Mouse (Mus musculus) cerebellum, adult 2 months (tissue): Measurements from ENCODE around the gene Pex6. TPM values are rescaled to one million over a fixed set of nuclear protein-coding genes. Genes with fewer than 3 reads are reported as not detected.

Source experiments
- DNase-seq, 2 experiments: peaks; one replicate each; pipeline ENCODE4 v3.0.0; 2021
- H3K27ac ChIP-seq: fragments of 200-500 bp; 2 replicates; pipeline ENCODE4 v1.5.1; 2012; ENCODE audit warnings: low read length, control low read depth, inconsistent platforms; ENCODE audit not compliant: insufficient read depth
- H3K27me3 ChIP-seq: fragments of 200-500 bp; 2 replicates; pipeline ENCODE4 v1.6.1; 2012; ENCODE audit warnings: inconsistent platforms, mild to moderate bottlenecking, low read length, moderate library complexity; ENCODE audit not compliant: control insufficient read depth, insufficient read depth
- H3K4me1 ChIP-seq: fragments of 200-500 bp; 2 replicates; pipeline ENCODE4 v1.6.1; 2011; ENCODE audit warnings: low read length; ENCODE audit not compliant: control insufficient read depth, insufficient read depth
- H3K4me3 ChIP-seq: fragments of 200-500 bp; replicated peaks from 2 replicates; pipeline ENCODE3; 2011; ENCODE audit warnings: mild to moderate bottlenecking, low read depth, low read length, control low read depth; ENCODE audit not compliant: insufficient read depth
- CTCF ChIP-seq: fragments of 200-500 bp; IDR thresholded peaks from 2 replicates; pipeline ENCODE4 v1.5.1; 2011; ENCODE audit warnings: low read depth, mild to moderate bottlenecking, control low read depth, low read length, moderate library complexity, borderline replicate concordance; ENCODE audit not compliant: insufficient read depth
- POLR2A ChIP-seq: fragments of 200-500 bp; IDR thresholded peaks from 2 replicates; pipeline ENCODE4 v1.6.1; 2011; ENCODE audit warnings: low read length, control low read depth, borderline replicate concordance; ENCODE audit not compliant: insufficient read depth
- WGBS: fragments of 180-500 bp; shearing (Covaris S2); methylation state at CpG from one replicate; pipeline ENCODE4 v1.1.7; 2018; 5-methylcytosine and 5-hydroxymethylcytosine counted together
- polyA plus RNA-seq: library from polyadenylated mRNA; depleted of rRNA; stranded (reverse); fragments of >200 nt; gene quantifications from 2 replicates; pipeline ENCODE4 v1.2.3, GENCODE M21; 2012

Gene Pex6
- polyA plus RNA-seq, 1 experiment, result 46.5 TPM

GRCm38 (mm10) chr17:46690665-46691064 is 20.6 kb upstream of the Pex6 start:
- Histone ChIP-seq H3K4me3 (no peak overlapping the region), H3K27me3 (no peaks in the 10 kb centered on the region), H3K27ac (no peak overlapping the region), H3K4me1 (no peaks in the 10 kb centered on the region)
- no peak for TF ChIP-seq POLR2A
- no peak for TF ChIP-seq CTCF
- DNase-seq, result no peak
- 90% methylated on average over 12 of the region's 12 CpGs for WGBS

GRCm38 (mm10) chr17:46691390-46691789 is 19.9 kb upstream of the Pex6 start:
- Histone ChIP-seq H3K27me3 (no peaks in the 10 kb centered on the region), H3K4me1 (no peaks in the 10 kb centered on the region), H3K27ac (no peak overlapping the region), H3K4me3 (no peak overlapping the region)
- no peak for TF ChIP-seq POLR2A
- no peak for TF ChIP-seq CTCF
- 97% methylated on average over 2 of the region's 2 CpGs for WGBS
- no peak for DNase-seq

GRCm38 (mm10) chr17:46694517-46695063 is 16.7 kb upstream of the Pex6 start:
- peaks cover 2% of the 10 kb centered on the region; the same call in 1 of the 2 replicates for H3K4me1 ChIP-seq
- no peaks in the 10 kb centered on the region for H3K27me3 ChIP-seq
- no peak overlapping the region for H3K4me3 ChIP-seq
- no peak for TF ChIP-seq CTCF
- TF ChIP-seq POLR2A, result no peak
- WGBS, result 84% methylated on average over 1 of the region's 1 CpGs
- DNase-seq, result no peak
- H3K27ac ChIP-seq, result no peak overlapping the region

- WGBS, result 79% methylated on average over 6 of the region's 6 CpGs
- TF ChIP-seq POLR2A (no peak), CTCF (no peak)
- H3K27me3 ChIP-seq, result no peaks in the 10 kb centered on the region
- peaks cover 36% of the 10 kb centered on the region for H3K4me1 ChIP-seq
- H3K27ac ChIP-seq, result no peak overlapping the region
- H3K4me3 ChIP-seq, result no peak overlapping the region
- DNase-seq, result no peak
Observed at GRCm38 (mm10) chr17:46698515-46698914, 12.7 kb upstream of the Pex6 start.

- H3K4me1 ChIP-seq, result peaks cover 40% of the 10 kb centered on the region
- WGBS, result 91% methylated on average over 5 of the region's 5 CpGs
- H3K27me3 ChIP-seq, result no peaks in the 10 kb centered on the region
- TF ChIP-seq POLR2A, result no peak
- no peak for TF ChIP-seq CTCF
- no peak overlapping the region for H3K27ac ChIP-seq
- no peak overlapping the region for H3K4me3 ChIP-seq
- DNase-seq, result no peak
Observed at GRCm38 (mm10) chr17:46699245-46699644, 12.0 kb upstream of the Pex6 start.

GRCm38 (mm10) chr17:46699912-46700311 is 11.4 kb upstream of the Pex6 start:
- Histone ChIP-seq H3K4me1 (peaks cover 40% of the 10 kb centered on the region), H3K27me3 (no peaks in the 10 kb centered on the region), H3K27ac (no peak overlapping the region), H3K4me3 (no peak overlapping the region)
- 5% methylated on average over 3 of the region's 3 CpGs for WGBS
- TF ChIP-seq CTCF (no peak), POLR2A (no peak)
- peak; percentile 66 to 75 for DNase-seq

GRCm38 (mm10) chr17:46701489-46701888 is 9.8 kb upstream of the Pex6 start:
- no peaks in the 10 kb centered on the region for H3K27me3 ChIP-seq
- peaks cover 40% of the 10 kb centered on the region for H3K4me1 ChIP-seq
- TF ChIP-seq CTCF (no peak), POLR2A (no peak)
- no peak overlapping the region for H3K27ac ChIP-seq
- DNase-seq, result no peak
- no peak overlapping the region for H3K4me3 ChIP-seq
- WGBS, result 26% methylated on average over 12 of the region's 12 CpGs

- TF ChIP-seq CTCF, result no peak
- no peak for TF ChIP-seq POLR2A
- Histone ChIP-seq H3K4me1 (peaks cover 40% of the 10 kb centered on the region), H3K27ac (no peak overlapping the region), H3K27me3 (no peaks in the 10 kb centered on the region), H3K4me3 (peak overlapping the region; percentile 34)
- 36% methylated on average over 12 of the region's 12 CpGs for WGBS
- no peak for DNase-seq
Observed at GRCm38 (mm10) chr17:46702100-46702499, 9.2 kb upstream of the Pex6 start.

- H3K27ac ChIP-seq, result no peak overlapping the region
- no peak for DNase-seq
- WGBS, result 76% methylated on average over 5 of the region's 5 CpGs
- TF ChIP-seq CTCF, result no peak
- H3K27me3 ChIP-seq, result no peaks in the 10 kb centered on the region
- H3K4me3 ChIP-seq, result peak overlapping the region; percentile 20
- peaks cover 40% of the 10 kb centered on the region for H3K4me1 ChIP-seq
Observed at GRCm38 (mm10) chr17:46702506-46702905, 8.8 kb upstream of the Pex6 start.
